Mouse (Mus musculus): Measurements from ENCODE around the gene Morc3. TPM values are rescaled to one million over a fixed set of nuclear protein-coding genes. Genes with fewer than 3 reads are reported as not detected.
A peak's percentile ranks its signal among the peaks of the same experiment; 100 is the strongest.

Morc3 gene
- polyA plus RNA-seq, 1 experiment from 2014 or later: 41.5 TPM

DNA sequence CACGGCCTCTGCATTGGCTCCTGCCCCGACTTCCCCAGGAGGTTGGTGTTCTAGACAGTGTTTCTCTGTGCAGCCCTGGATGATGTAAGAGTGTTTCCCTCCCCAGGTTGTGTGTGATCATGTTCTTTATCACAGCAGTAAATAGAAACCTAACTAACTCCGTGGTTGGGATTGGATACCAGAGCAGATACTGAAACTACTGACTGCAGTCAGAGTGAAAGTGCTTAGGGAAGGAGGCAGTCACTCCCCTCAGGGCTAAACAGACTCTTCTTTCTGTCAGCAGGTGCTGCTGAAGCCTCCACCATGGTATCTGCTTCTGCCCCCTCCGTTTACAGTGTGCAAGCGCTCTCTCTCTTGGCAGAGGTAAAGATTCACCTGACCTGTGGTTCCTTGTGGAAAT, 33.3 kb upstream of the Morc3 start:
- H3K36me3 ChIP-seq: peaks cover 9% of the 10 kb centered on the region

DNA sequence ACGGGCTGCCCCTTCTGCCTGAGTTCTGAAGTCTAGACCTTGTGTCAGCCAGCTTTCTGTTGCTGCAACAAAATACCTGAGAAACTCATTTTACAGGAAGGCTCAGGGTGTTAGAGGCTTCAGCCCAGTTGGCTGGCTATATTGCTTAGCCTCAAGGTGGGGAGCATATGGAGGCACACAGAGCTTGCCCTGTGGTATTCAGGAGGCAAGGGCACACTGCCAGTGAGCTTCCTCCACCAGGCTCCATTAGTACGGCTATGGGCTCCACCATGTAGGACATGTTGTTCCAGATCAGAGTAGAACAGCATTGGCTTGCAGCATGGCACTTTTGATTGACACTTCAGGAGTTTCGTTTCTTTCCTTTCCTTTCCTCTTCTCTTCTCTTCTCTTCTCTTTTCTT, 32.9 kb upstream of the Morc3 start:
- no peak for ATAC-seq (replicated peaks)
- WGBS: 90% methylated on average over 3 of the region's 3 CpGs
- no peaks in the 10 kb centered on the region for H3K4me1 ChIP-seq
- no peak overlapping the region for H3K27ac ChIP-seq (replicated peaks)
- no peak overlapping the region for H3K4me3 ChIP-seq
- no peak overlapping the region for H3K4me2 ChIP-seq (replicated peaks)
- H3K9me3 ChIP-seq: no peaks in the 10 kb centered on the region
- no peak overlapping the region for H3K9ac ChIP-seq (replicated peaks)
- peaks cover 10% of the 10 kb centered on the region for H3K36me3 ChIP-seq
- no peaks in the 10 kb centered on the region for H3K27me3 ChIP-seq

More for the DNA sequence above, 33.3 kb upstream of the Morc3 start:
- Histone ChIP-seq H3K27ac (replicated peaks) (no peak overlapping the region), H3K4me3 (no peak overlapping the region), H3K27me3 (no peaks in the 10 kb centered on the region), H3K4me1 (no peaks in the 10 kb centered on the region), H3K4me2 (replicated peaks) (no peak overlapping the region), H3K9ac (replicated peaks) (no peak overlapping the region), H3K9me3 (no peaks in the 10 kb centered on the region)
- WGBS: 80% methylated on average over 5 of the region's 5 CpGs
- ATAC-seq (replicated peaks): no peak

DNA sequence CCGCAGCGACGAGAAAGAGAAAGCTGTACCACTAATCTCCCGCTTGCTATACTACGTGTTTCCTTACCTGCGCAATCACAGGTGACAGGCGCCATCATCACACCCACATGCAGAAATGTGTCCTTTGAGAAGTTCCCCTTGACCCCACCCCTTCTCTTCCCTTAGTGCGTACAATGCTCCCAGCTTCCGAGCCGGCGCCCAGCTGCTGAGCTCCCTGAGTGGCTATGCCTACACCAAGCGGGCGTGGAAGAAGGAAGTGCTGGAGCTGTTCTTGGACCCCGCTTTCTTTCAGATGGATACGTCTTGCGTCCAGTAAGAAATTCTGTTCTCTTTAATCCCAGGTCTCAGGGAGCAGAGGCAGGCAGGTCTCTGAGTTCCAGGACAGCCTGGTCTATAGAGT, 32.0 kb upstream of the Morc3 start:
- Histone ChIP-seq H3K4me1 (no peaks in the 10 kb centered on the region), H3K27ac (replicated peaks) (no peak overlapping the region), H3K4me2 (replicated peaks) (no peak overlapping the region), H3K9ac (replicated peaks) (no peak overlapping the region), H3K36me3 (peaks cover 10% of the 10 kb centered on the region), H3K9me3 (no peaks in the 10 kb centered on the region), H3K27me3 (no peaks in the 10 kb centered on the region), H3K4me3 (no peak overlapping the region)
- no peak for ATAC-seq (replicated peaks)
- 95% methylated on average over 16 of the region's 16 CpGs for WGBS

DNA sequence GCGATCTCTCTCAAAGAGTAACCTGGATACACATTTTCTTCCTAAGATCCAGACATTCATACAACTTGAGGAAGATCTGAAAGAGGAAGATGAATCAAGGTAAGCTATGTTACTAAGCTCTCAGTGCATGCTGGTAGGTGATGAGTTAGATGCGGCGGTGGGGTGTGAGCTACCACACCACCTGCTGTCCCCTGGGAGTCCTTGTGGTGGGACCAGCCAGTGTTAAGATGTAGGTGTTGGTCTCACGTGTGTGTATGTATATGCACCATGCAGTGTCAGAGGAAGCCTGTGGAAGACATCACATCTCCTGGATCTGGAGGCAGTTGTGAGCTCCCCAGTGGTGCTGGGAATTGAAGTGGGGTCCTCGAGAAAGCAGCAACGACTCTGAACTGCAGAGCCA, 24.8 kb upstream of the Morc3 start:
- Histone ChIP-seq H3K4me3 (no peak overlapping the region), H3K9me3 (no peaks in the 10 kb centered on the region), H3K27me3 (no peaks in the 10 kb centered on the region), H3K4me2 (replicated peaks) (no peak overlapping the region), H3K27ac (replicated peaks) (no peak overlapping the region), H3K4me1 (no peaks in the 10 kb centered on the region), H3K9ac (replicated peaks) (no peak overlapping the region), H3K36me3 (peaks cover 47% of the 10 kb centered on the region)
- ATAC-seq (replicated peaks): no peak
- 94% methylated on average over 6 of the region's 6 CpGs for WGBS

DNA sequence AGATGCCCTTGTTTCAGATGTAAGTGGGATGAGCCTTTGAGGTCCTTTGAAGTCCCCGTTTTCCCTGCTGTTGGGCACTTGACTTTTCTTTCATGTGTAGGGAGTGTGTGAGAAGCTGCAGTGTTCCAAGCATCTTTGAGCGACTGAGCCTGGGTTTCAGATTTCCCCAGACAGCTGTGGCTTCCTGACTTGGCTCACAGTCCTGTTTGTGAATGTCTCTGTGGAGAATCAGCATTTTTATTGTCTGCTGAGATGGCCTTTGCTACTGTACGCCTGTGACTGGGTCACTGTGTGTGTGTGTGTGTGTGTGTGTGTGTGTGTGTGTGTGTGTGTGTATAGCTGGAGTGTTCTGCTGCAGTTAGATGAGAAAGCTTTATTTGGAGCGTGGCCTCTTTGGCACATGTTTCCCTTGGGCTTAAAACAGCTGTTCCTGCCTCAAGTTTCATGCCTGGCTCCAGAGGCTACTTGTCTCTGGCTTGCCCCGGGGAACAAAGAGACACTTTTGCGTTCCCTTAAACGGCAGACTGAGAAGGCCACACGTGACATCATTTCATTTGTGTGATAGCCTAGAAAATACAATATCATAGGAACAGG, 23.9 kb upstream of the Morc3 start:
- Histone ChIP-seq H3K27me3 (no peaks in the 10 kb centered on the region), H3K9ac (replicated peaks) (no peak overlapping the region), H3K4me2 (replicated peaks) (no peak overlapping the region), H3K4me1 (no peaks in the 10 kb centered on the region), H3K27ac (replicated peaks) (no peak overlapping the region), H3K4me3 (no peak overlapping the region), H3K9me3 (no peaks in the 10 kb centered on the region), H3K36me3 (peaks cover 52% of the 10 kb centered on the region)
- no peak for ATAC-seq (replicated peaks)
- 57% methylated on average over 8 of the region's 8 CpGs for WGBS

DNA sequence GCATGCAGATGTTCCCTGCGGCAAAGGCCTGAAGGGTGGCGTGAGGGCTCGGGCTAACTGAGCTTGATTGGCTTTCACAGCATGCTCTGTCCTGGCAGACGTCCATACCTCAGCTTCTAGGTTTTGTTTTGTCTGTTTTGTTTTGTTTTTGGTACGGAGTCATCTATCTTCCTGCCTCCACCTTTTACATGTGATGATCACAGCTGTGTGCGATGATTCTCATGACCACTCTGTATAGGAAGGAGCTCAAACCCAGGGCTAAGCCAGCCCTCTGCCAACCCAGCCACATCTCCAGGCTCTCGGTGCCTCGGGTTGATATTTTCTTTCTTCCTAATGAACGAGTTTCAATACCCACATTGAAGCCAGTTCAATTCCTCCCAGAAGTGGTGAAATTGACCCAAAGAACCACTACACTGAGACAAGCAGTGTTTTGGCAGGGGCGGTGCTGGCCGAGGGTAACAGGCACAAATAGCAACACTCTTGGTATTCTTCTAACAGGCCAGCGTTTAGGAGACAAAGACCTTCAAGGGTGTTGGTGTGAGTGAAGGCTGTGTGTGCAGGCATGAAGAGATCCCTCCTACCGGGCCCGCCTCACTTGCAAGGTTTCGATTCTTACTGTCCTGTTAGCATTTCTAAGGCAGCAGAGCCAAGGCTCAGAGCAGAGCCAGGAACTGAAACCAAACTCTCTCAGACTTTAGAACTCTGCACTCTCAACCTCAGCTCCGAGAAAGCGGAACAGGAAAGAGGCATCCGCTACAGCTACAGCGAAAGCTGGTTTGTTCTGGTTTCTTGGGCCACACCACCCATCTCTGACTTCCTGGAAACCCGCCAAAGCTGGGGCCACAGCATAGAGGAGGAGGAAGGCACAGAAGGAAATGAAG, 15.8 kb upstream of the Morc3 start:
- H3K36me3 ChIP-seq: peaks cover 15% of the 10 kb centered on the region
- H3K9ac ChIP-seq (replicated peaks): no peak overlapping the region
- no peak for ATAC-seq (replicated peaks)
- H3K9me3 ChIP-seq: no peaks in the 10 kb centered on the region
- H3K4me1 ChIP-seq: peaks cover 9% of the 10 kb centered on the region; the same call in 1 of the 2 replicates
- no peaks in the 10 kb centered on the region for H3K27me3 ChIP-seq
- peak overlapping the region; percentile 6; the same call in 1 of the 2 replicates for H3K27ac ChIP-seq (replicated peaks)
- peak overlapping the region; percentile 15; the same call in 1 of the 2 replicates for H3K4me2 ChIP-seq (replicated peaks)
- no peak overlapping the region for H3K4me3 ChIP-seq
- 40% methylated on average over 20 of the region's 20 CpGs for WGBS

DNA sequence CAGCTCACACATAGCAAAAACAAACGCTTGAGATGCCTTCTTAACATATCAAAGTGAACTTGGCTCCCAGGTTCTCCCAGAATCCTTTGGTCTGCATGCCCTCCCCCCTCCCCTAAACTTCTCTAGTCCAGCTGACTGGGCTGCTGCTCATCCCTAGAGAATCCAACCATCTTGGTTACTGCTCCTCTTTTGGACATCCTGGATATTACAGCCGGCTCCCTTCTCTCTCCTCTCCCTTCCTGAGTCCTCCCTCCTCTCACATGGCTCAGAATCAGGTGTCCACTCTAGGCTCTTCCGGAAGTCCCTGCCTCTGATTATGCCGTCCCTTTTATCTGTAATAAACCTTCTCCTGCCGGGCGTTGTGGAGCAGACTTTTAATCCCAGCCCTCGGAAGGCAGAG, 15.1 kb upstream of the Morc3 start:
- Histone ChIP-seq H3K9ac (replicated peaks) (no peak overlapping the region), H3K4me3 (no peak overlapping the region), H3K4me2 (replicated peaks) (no peak overlapping the region), H3K27ac (replicated peaks) (no peak overlapping the region), H3K36me3 (peaks cover 8% of the 10 kb centered on the region), H3K9me3 (no peaks in the 10 kb centered on the region), H3K4me1 (peaks cover 9% of the 10 kb centered on the region; the same call in 1 of the 2 replicates), H3K27me3 (no peaks in the 10 kb centered on the region)
- no peak for ATAC-seq (replicated peaks)
- WGBS: 77% methylated on average over 7 of the region's 7 CpGs

DNA sequence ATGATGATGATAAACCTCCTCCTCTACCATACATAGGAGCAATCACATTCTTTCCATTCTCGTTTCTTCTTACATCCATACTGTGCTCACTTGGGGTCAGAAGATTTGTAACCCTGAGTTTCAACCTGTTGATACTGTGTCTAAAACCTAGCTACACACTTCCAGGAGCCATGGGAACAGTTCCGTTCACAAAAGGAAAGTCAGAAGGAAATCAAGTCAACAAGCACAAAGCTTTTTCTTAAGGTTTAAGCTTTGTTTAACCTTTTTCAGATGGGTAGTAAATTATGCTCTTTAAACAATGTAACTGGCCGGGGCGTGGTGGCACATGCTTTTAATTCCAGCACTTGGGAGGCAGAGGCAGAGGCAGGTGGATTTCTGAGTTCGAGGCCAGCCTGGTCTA, 14.6 kb upstream of the Morc3 start:
- Histone ChIP-seq H3K36me3 (peaks cover 2% of the 10 kb centered on the region), H3K4me1 (peaks cover 9% of the 10 kb centered on the region; the same call in 1 of the 2 replicates), H3K4me3 (no peak overlapping the region), H3K9ac (replicated peaks) (no peak overlapping the region), H3K27me3 (no peaks in the 10 kb centered on the region), H3K27ac (replicated peaks) (no peak overlapping the region), H3K9me3 (no peaks in the 10 kb centered on the region), H3K4me2 (replicated peaks) (no peak overlapping the region)
- ATAC-seq (replicated peaks): no peak
- WGBS: 89% methylated on average over 5 of the region's 5 CpGs

DNA sequence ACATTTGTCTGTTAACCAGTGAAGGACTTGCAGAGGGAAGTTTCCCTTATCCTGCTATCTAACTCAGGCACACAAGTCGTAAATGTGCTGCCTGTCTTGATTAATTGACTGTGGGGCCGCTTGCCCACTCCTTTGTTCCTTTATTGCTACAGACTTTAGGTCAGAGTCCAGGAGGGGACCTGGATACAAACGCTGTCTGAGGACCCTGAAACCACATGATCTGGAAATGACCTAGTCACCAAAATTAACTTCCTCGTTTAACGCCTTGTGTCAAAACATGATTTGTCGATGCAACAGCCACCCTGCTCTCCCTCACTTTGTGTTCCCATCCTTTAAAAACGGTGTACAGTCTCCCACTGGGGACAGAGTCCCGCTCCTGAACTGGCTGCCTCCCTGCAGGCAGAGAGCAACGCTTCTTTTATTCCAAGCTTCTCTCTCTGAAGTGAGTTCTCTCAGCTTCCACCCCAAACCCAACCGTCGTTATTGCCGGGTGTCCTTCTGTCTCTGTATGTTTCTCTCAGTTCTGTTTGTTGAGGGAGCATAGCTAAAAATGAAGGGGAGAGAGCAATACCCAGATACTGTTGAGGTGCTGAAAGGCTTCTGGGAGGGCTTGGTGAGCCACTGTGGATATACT, 13.1 kb upstream of the Morc3 start:
- WGBS: 50% methylated on average over 12 of the region's 12 CpGs
- no peak overlapping the region for H3K27ac ChIP-seq (replicated peaks)
- ATAC-seq (replicated peaks): no peak
- no peaks in the 10 kb centered on the region for H3K36me3 ChIP-seq
- H3K27me3 ChIP-seq: no peaks in the 10 kb centered on the region
- H3K4me1 ChIP-seq: peaks cover 9% of the 10 kb centered on the region; the same call in 1 of the 2 replicates
- no peak overlapping the region for H3K4me3 ChIP-seq
- no peak overlapping the region for H3K4me2 ChIP-seq (replicated peaks)
- no peaks in the 10 kb centered on the region for H3K9me3 ChIP-seq
- H3K9ac ChIP-seq (replicated peaks): no peak overlapping the region

DNA sequence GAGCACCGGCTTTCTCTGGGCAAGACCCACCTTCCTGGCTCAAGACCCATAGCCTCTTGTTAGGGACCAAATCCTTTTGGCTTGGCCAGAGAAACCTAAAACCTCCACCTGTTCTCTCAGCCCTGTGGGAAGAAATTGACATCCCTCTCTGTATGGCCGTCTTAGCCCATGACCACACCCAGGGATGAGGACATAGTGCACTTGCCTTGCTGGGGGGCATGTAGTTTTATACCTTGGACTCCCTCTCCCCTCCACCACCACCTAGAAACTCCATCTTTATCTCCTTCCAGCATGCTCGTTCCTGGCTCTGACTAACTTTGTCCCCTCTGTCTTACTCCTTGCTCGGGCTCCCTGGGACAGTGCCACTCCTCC, 12.6 kb upstream of the Morc3 start:
- H3K36me3 ChIP-seq: no peaks in the 10 kb centered on the region
- no peak for ATAC-seq (replicated peaks)
- no peaks in the 10 kb centered on the region for H3K27me3 ChIP-seq
- no peak overlapping the region for H3K4me2 ChIP-seq (replicated peaks)
- no peak overlapping the region for H3K4me3 ChIP-seq
- no peaks in the 10 kb centered on the region for H3K9me3 ChIP-seq
- 81% methylated on average over 4 of the region's 4 CpGs for WGBS
- peaks cover 9% of the 10 kb centered on the region; the same call in 1 of the 2 replicates for H3K4me1 ChIP-seq
- H3K9ac ChIP-seq (replicated peaks): no peak overlapping the region
- H3K27ac ChIP-seq (replicated peaks): no peak overlapping the region

DNA sequence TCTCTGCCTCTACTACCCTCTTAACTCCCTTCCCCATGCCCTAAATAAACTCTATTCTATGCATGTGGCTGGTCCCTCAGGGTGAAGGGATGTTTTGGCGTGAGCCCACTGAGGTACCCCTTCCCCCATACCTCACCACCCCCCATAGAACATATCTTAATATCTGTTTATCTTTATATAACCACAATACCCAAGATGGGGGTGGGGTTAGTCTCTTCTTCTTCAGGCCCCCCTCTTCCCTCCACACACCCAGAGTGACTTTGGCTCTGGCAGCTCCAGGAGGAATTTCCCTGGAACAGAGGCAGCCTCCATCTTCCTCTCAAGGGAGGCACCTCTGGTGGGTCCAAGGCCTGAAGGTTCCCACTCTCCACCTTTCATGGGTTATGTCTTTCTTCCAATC, 11.9 kb upstream of the Morc3 start:
- Histone ChIP-seq H3K9me3 (no peaks in the 10 kb centered on the region), H3K4me1 (peaks cover 9% of the 10 kb centered on the region; the same call in 1 of the 2 replicates), H3K27ac (replicated peaks) (no peak overlapping the region), H3K4me3 (no peak overlapping the region), H3K36me3 (no peaks in the 10 kb centered on the region), H3K4me2 (replicated peaks) (no peak overlapping the region), H3K9ac (replicated peaks) (no peak overlapping the region), H3K27me3 (no peaks in the 10 kb centered on the region)
- WGBS: 90% methylated on average over 1 of the region's 1 CpGs
- ATAC-seq (replicated peaks): no peak

DNA sequence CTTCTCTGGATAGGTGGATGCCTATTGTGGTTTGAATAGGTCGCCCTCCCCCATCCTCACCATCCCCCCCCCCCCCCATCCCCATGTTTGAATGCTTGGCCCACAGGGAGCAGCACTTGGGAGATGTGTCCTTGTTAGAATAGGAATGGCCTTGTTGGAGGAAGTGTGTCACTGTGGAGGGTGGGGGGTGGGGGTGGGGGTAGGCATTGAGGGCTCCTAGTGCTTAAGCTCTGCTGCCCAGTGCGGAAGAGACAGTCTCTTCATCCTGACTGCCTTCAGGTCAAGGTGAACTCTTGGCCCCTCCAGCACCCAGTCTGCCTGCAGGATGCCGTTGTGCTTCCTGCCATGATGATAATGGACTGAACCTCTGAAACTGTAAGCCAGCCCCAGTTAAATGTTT, 10.2 kb upstream of the Morc3 start:
- WGBS: 90% methylated on average over 3 of the region's 3 CpGs
- Histone ChIP-seq H3K27me3 (no peaks in the 10 kb centered on the region), H3K4me2 (replicated peaks) (no peak overlapping the region), H3K27ac (replicated peaks) (no peak overlapping the region), H3K36me3 (no peaks in the 10 kb centered on the region), H3K4me1 (no peaks in the 10 kb centered on the region), H3K4me3 (no peak overlapping the region), H3K9ac (replicated peaks) (no peak overlapping the region), H3K9me3 (no peaks in the 10 kb centered on the region)
- ATAC-seq (replicated peaks): no peak
